Mouse (Mus musculus): Measurements from ENCODE around the gene Dtd1. TPM values are rescaled to one million over a fixed set of nuclear protein-coding genes. Genes with fewer than 3 reads are reported as not detected.

Gene Dtd1
- polyA plus RNA-seq, 1 experiment, result 49.0 TPM

GRCm38 (mm10) chr2:144679394-144679793 lies 79.7 kb downstream of the Dtd1 start:
- DNase-seq (ENCODE audit: low read depth), result no peak
- TF ChIP-seq POLR2A (IDR thresholded peaks at IDR 0.05; ENCODE audit: borderline replicate concordance, extremely low read depth, insufficient read depth, insufficient read length, poor library complexity, severe bottlenecking), result no peak
- TF ChIP-seq CTCF (IDR thresholded peaks at IDR 0.05; ENCODE audit: borderline replicate concordance, extremely low read depth, insufficient read depth, insufficient read length), result no peak

GRCm38 (mm10) chr2:144692219-144692732 lies 92.6 kb downstream of the Dtd1 start:
- peak; percentile 20; the same call in 1 of the 2 replicates for TF ChIP-seq CTCF (IDR thresholded peaks at IDR 0.05; ENCODE audit: borderline replicate concordance, extremely low read depth, insufficient read depth, insufficient read length)
- TF ChIP-seq POLR2A (IDR thresholded peaks at IDR 0.05; ENCODE audit: borderline replicate concordance, extremely low read depth, insufficient read depth, insufficient read length, poor library complexity, severe bottlenecking), result no peak
- DNase-seq (ENCODE audit: low read depth), result no peak

- TF ChIP-seq POLR2A (IDR thresholded peaks at IDR 0.05; ENCODE audit: borderline replicate concordance, extremely low read depth, insufficient read depth, insufficient read length, poor library complexity, severe bottlenecking), result no peak
- no peak for TF ChIP-seq CTCF (IDR thresholded peaks at IDR 0.05; ENCODE audit: borderline replicate concordance, extremely low read depth, insufficient read depth, insufficient read length)
- DNase-seq (ENCODE audit: low read depth), result no peak
Measured at GRCm38 (mm10) chr2:144692777-144693176, 93.1 kb downstream of the Dtd1 start.

GRCm38 (mm10) chr2:144694923-144695322 lies 95.2 kb downstream of the Dtd1 start:
- no peak for TF ChIP-seq CTCF (IDR thresholded peaks at IDR 0.05; ENCODE audit: borderline replicate concordance, extremely low read depth, insufficient read depth, insufficient read length)
- no peak for TF ChIP-seq POLR2A (IDR thresholded peaks at IDR 0.05; ENCODE audit: borderline replicate concordance, extremely low read depth, insufficient read depth, insufficient read length, poor library complexity, severe bottlenecking)
- no peak for DNase-seq (ENCODE audit: low read depth)

- peak; percentile 26 for DNase-seq (ENCODE audit: low read depth)
Measured at GRCm38 (mm10) chr2:144698046-144698445, 98.3 kb downstream of the Dtd1 start.

GRCm38 (mm10) chr2:144700608-144701007 lies 100.9 kb downstream of the Dtd1 start:
- DNase-seq (ENCODE audit: low read depth), result peak; percentile 33
- TF ChIP-seq CTCF (IDR thresholded peaks at IDR 0.05; ENCODE audit: borderline replicate concordance, extremely low read depth, insufficient read depth, insufficient read length) (no peak), POLR2A (IDR thresholded peaks at IDR 0.05; ENCODE audit: borderline replicate concordance, extremely low read depth, insufficient read depth, insufficient read length, poor library complexity, severe bottlenecking) (no peak)

More at GRCm38 (mm10) chr2:144698046-144698445, 98.3 kb downstream of the Dtd1 start:
- no peak for TF ChIP-seq CTCF (IDR thresholded peaks at IDR 0.05; ENCODE audit: borderline replicate concordance, extremely low read depth, insufficient read depth, insufficient read length)
- no peak for TF ChIP-seq POLR2A (IDR thresholded peaks at IDR 0.05; ENCODE audit: borderline replicate concordance, extremely low read depth, insufficient read depth, insufficient read length, poor library complexity, severe bottlenecking)

GRCm38 (mm10) chr2:144701415-144702149 lies 101.9 kb downstream of the Dtd1 start:
- DNase-seq (ENCODE audit: low read depth), result no peak
- TF ChIP-seq POLR2A (IDR thresholded peaks at IDR 0.05; ENCODE audit: borderline replicate concordance, extremely low read depth, insufficient read depth, insufficient read length, poor library complexity, severe bottlenecking), result no peak
- no peak for TF ChIP-seq CTCF (IDR thresholded peaks at IDR 0.05; ENCODE audit: borderline replicate concordance, extremely low read depth, insufficient read depth, insufficient read length)

GRCm38 (mm10) chr2:144709285-144709684 lies 109.6 kb downstream of the Dtd1 start:
- DNase-seq (ENCODE audit: low read depth), result peak; percentile 86

GRCm38 (mm10) chr2:144709704-144710103 lies 110.0 kb downstream of the Dtd1 start:
- no peak for DNase-seq (ENCODE audit: low read depth)
- TF ChIP-seq CTCF (IDR thresholded peaks at IDR 0.05; ENCODE audit: borderline replicate concordance, extremely low read depth, insufficient read depth, insufficient read length), result no peak
- TF ChIP-seq POLR2A (IDR thresholded peaks at IDR 0.05; ENCODE audit: borderline replicate concordance, extremely low read depth, insufficient read depth, insufficient read length, poor library complexity, severe bottlenecking), result no peak

More at GRCm38 (mm10) chr2:144709285-144709684, 109.6 kb downstream of the Dtd1 start:
- no peak for TF ChIP-seq CTCF (IDR thresholded peaks at IDR 0.05; ENCODE audit: borderline replicate concordance, extremely low read depth, insufficient read depth, insufficient read length)
- no peak for TF ChIP-seq POLR2A (IDR thresholded peaks at IDR 0.05; ENCODE audit: borderline replicate concordance, extremely low read depth, insufficient read depth, insufficient read length, poor library complexity, severe bottlenecking)

- TF ChIP-seq CTCF (IDR thresholded peaks at IDR 0.05; ENCODE audit: borderline replicate concordance, extremely low read depth, insufficient read depth, insufficient read length) (no peak), POLR2A (IDR thresholded peaks at IDR 0.05; ENCODE audit: borderline replicate concordance, extremely low read depth, insufficient read depth, insufficient read length, poor library complexity, severe bottlenecking) (no peak)
- no peak for DNase-seq (ENCODE audit: low read depth)
Measured at GRCm38 (mm10) chr2:144714596-144714995, 114.9 kb downstream of the Dtd1 start.

GRCm38 (mm10) chr2:144715211-144715768 lies 115.6 kb downstream of the Dtd1 start:
- DNase-seq (ENCODE audit: low read depth), result no peak
- TF ChIP-seq CTCF (IDR thresholded peaks at IDR 0.05; ENCODE audit: borderline replicate concordance, extremely low read depth, insufficient read depth, insufficient read length) (no peak), POLR2A (IDR thresholded peaks at IDR 0.05; ENCODE audit: borderline replicate concordance, extremely low read depth, insufficient read depth, insufficient read length, poor library complexity, severe bottlenecking) (no peak)
